In genomic region chr5:106417210-106417609, GRCm38 (mm10) we compare ENCODE assay signal across 8 mouse cellular contexts. TPM values are rescaled to one million over a fixed set of nuclear protein-coding genes. Genes with fewer than 3 reads are reported as not detected.
A peak's percentile ranks its signal among the peaks of the same experiment; 100 is the strongest.
DNase-seq lines count a peak whose midpoint lies in the region; ATAC-seq lines count a peak whose summit lies in the region.

No protein-coding gene starts in this region.

- H3K27ac ChIP-seq in kidney, embryonic 14.5 days (ENCODE audit: low read depth, low read length), result no peak overlapping the region
- no peak overlapping the region for H3K27ac ChIP-seq in kidney, embryonic 16.5 days (ENCODE audit: low read length)
- no peak overlapping the region for H3K27ac ChIP-seq in kidney, embryonic 15.5 days

- WGBS in kidney, embryonic 14.5 days, result 31% methylated on average over 7 of the region's 7 CpGs
- 39% methylated on average over 7 of the region's 7 CpGs for WGBS in kidney, embryonic 16.5 days
- whole genome bisulfite sequencing in kidney, embryonic 15.5 days, result 29% methylated on average over 7 of the region's 7 CpGs

- peak; percentile 25 for DNase-seq in A20 (ENCODE audit: low read depth, low spot score)
- DNase-seq in adrenal gland, adult 2 months, result peak; percentile 9
- peak; percentile 59 for DNase-seq in forelimb bud, embryonic 11.5 days (ENCODE audit: low read depth, low spot score)
- no peak for DNase-seq in frontal cortex, adult 2 months (ENCODE audit: extremely low spot score in 1 of 2, low spot score in 1 of 2)

- H3K4me2 ChIP-seq in kidney, embryonic 14.5 days (replicated peaks; ENCODE audit: low read depth, low read length), result no peak overlapping the region
- no peak overlapping the region for H3K4me2 ChIP-seq in kidney, embryonic 16.5 days (replicated peaks; ENCODE audit: low read depth, low read length)
- no peak overlapping the region for H3K4me2 ChIP-seq in kidney, embryonic 15.5 days

- no peaks in the 10 kb centered on the region for H3K27me3 ChIP-seq in kidney, embryonic 14.5 days (ENCODE audit: control insufficient read depth, insufficient read depth, low read length)
- H3K27me3 ChIP-seq in kidney, embryonic 16.5 days (ENCODE audit: insufficient read depth, low read length), result peaks cover 2% of the 10 kb centered on the region; the same call in 1 of the 2 replicates
- no peaks in the 10 kb centered on the region for H3K27me3 ChIP-seq in kidney, embryonic 15.5 days

- no peak overlapping the region for H3K4me3 ChIP-seq in kidney, embryonic 14.5 days (ENCODE audit: low read length)
- H3K4me3 ChIP-seq in kidney, embryonic 16.5 days (ENCODE audit: low read length), result no peak overlapping the region
- no peak overlapping the region for H3K4me3 ChIP-seq in kidney, embryonic 15.5 days (replicated peaks)

- no peaks in the 10 kb centered on the region for H3K4me1 ChIP-seq in kidney, embryonic 14.5 days (ENCODE audit: control insufficient read depth, insufficient read depth, low read length)
- no peaks in the 10 kb centered on the region for H3K4me1 ChIP-seq in kidney, embryonic 16.5 days (ENCODE audit: insufficient read depth, low read length)
- H3K4me1 ChIP-seq in kidney, embryonic 15.5 days, result 0 out of 2 replicates have a peak, but pooled peaks cover 6% of the 10 kb centered on the region

- no peaks in the 10 kb centered on the region for H3K36me3 ChIP-seq in kidney, embryonic 14.5 days (ENCODE audit: control insufficient read depth, insufficient read depth, low read length)
- no peaks in the 10 kb centered on the region for H3K36me3 ChIP-seq in kidney, embryonic 16.5 days (ENCODE audit: insufficient read depth, low read length)
- H3K36me3 ChIP-seq in kidney, embryonic 15.5 days, result no peaks in the 10 kb centered on the region

- H3K9ac ChIP-seq in kidney, embryonic 14.5 days (ENCODE audit: low read depth, low read length), result no peak overlapping the region
- no peak overlapping the region for H3K9ac ChIP-seq in kidney, embryonic 16.5 days (replicated peaks; ENCODE audit: low read length)
- no peak overlapping the region for H3K9ac ChIP-seq in kidney, embryonic 15.5 days

- no peaks in the 10 kb centered on the region for H3K9me3 ChIP-seq in kidney, embryonic 14.5 days (ENCODE audit: control insufficient read depth, low read length)
- no peaks in the 10 kb centered on the region for H3K9me3 ChIP-seq in kidney, embryonic 16.5 days (ENCODE audit: low read length)
- no peaks in the 10 kb centered on the region for H3K9me3 ChIP-seq in kidney, embryonic 15.5 days (replicated peaks)

- peak; percentile 49; the same call in 1 of the 2 replicates for ATAC-seq in kidney, embryonic 14.5 days (ENCODE audit: low FRiP score, low TSS enrichment)
- ATAC-seq in kidney, embryonic 16.5 days (ENCODE audit: low FRiP score, low TSS enrichment), result no peak; the same call in 1 of the 2 replicates
- ATAC-seq in kidney, embryonic 15.5 days (replicated peaks; ENCODE audit: low FRiP score), result no peak
- no peak for ATAC-seq in inflammation-experienced regulatory T-cells, adult 6 months

RNA-seq across cellular contexts. Expression of gene Barhl2, which starts 40.8 kb away (rescaled TPM):
- polyA plus RNA-seq in kidney, embryonic 14.5 days (2014; fragmentation: Nextera tagmentation; extraction: Ambion mirVana), result not detected in 2 replicates
- not detected in 2 replicates for polyA plus RNA-seq in kidney, embryonic 16.5 days (2015; fragmentation: Nextera tagmentation; extraction: Ambion mirVana)
- total RNA-seq in adrenal gland, adult 2 months (2021), result not detected
- polyA plus RNA-seq in adrenal gland, adult 2 months (2012; rRNA removed), result not detected in 2 replicates
- polyA plus RNA-seq in frontal cortex, adult 2 months (2012; rRNA removed), result 2.4 and 3.0 TPM in 2 replicates
- polyA plus RNA-seq in kidney, embryonic 15.5 days (2015; fragmentation: Nextera tagmentation; extraction: Ambion mirVana), result not detected in 2 replicates
- polyA plus RNA-seq in inflammation-experienced regulatory T-cells, adult 6 months (2017; shearing (Covaris generic)), result not detected

Comparison
In these comparisons a context has a peak if more than half of its experiments do, and no peak if none do; other contexts are left out.
1. DNase-seq: peak in A20 (single experiment), adrenal gland, adult 2 months (single experiment) and forelimb bud, embryonic 11.5 days (single experiment); none in frontal cortex, adult 2 months (0 of 2).